Mouse (Mus musculus) sigmoid colon, adult 10 weeks (tissue): ENCODE measurements around the gene Olfr943. TPM values are rescaled to one million over a fixed set of nuclear protein-coding genes. Genes with fewer than 3 reads are reported as not detected.

Experiments used
- polyA plus RNA-seq: library from polyadenylated mRNA; stranded (reverse); fragments of 350-450 nt; fragmentation: Illumina TruSeq; extraction: RNeasy Lipid Tissue Mini Kit (QIAGEN cat#74804); gene quantifications from one replicate; pipeline ENCODE4 v1.2.3, GENCODE M21; 2014; ENCODE audit warnings: low read depth, low replicate concordance

Olfr943 gene
- not detected for polyA plus RNA-seq

DNA sequence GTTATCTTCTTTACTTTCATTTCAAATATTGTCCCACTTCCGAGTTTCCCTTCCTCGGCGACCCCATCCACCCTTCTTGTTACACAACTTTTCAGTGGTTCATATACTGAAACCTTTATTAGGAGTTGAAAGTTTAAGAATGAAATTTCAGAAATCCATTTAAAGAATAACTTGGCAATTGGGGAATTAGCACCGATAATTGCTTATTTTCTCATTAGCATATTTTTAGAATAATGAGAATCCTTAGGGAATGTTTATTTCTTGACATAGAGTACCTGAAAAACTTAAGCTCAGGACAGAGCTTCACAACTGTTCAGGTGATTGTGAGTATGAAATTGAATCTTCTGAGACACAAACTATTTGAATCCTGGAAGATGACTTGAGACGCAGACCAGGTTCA is at the start of gene Olfr943:
TSS of gene Olfr943 (plus strand) at position 301 of the 400 bp plus-strand sequence.

DNA sequence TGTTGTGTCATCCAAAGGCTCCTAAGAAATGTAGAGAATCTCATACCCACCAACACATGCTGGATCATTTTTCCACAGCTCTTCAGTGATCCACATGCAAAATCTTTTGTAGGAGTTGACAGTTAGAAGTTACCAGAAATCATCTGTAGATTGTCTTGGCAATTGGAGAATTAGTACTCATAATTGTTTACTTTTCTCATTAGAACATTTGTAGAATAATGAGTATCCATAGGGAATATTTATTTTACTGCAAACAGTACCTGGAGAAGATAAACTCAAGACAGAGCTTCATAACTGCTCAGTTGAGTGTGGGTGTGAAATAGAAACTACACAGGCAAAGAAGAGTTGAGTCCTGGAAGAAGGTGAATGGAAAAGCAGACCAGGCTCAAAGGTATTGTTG is 38.3 kb upstream of the Olfr943 start, which contains the start of gene Olfr27:
TSS of gene Olfr27 (plus strand) at position 301 of the 400 bp plus-strand sequence.

DNA sequence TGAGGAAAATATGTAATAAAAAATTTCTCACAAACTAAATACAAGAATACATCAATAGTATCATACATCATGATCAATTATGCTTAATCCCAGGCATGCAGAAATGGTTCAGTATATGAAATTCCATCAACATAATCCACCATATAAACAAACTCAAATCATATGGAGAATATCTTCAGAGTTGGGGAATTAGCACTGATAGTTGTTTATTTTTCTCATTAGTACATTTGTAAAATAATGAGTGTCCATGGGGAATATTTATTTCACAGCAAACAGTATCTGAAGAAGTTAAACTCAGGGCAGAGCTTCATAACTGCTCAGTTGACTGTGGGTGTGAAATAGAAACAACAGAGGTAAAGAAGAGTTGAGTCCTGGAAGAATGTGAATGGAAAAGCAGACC is 35.5 kb downstream of the Olfr943 start, which contains the start of gene Olfr944:
TSS of gene Olfr944 (plus strand) at position 301 of the 400 bp plus-strand sequence.

Other genes starting within 250 kb of the Olfr943 start
- not detected for gene Olfr930, start 236.5 kb upstream of the Olfr943 start, polyA plus RNA-seq
- not detected for gene Olfr933, start 194.0 kb upstream of the Olfr943 start, polyA plus RNA-seq
- not detected for gene Olfr934, start 178.0 kb upstream of the Olfr943 start, polyA plus RNA-seq
- gene Olfr935, start 166.6 kb upstream of the Olfr943 start, polyA plus RNA-seq = not detected
- not detected for gene Olfr146, start 142.9 kb upstream of the Olfr943 start, polyA plus RNA-seq
- not detected for gene Olfr937, start 101.4 kb upstream of the Olfr943 start, polyA plus RNA-seq
- gene Olfr938, start 87.4 kb upstream of the Olfr943 start, polyA plus RNA-seq = not detected
- gene Olfr27, start 38.2 kb upstream of the Olfr943 start, polyA plus RNA-seq = not detected
- gene Olfr944, start 35.6 kb downstream of the Olfr943 start, polyA plus RNA-seq = not detected
- not detected for gene Olfr1537, start 83.7 kb downstream of the Olfr943 start, polyA plus RNA-seq
- gene Olfr945, start 110.5 kb downstream of the Olfr943 start, polyA plus RNA-seq = not detected
- gene Olfr948, start 159.7 kb downstream of the Olfr943 start, polyA plus RNA-seq = not detected
- gene Olfr951, start 221.1 kb downstream of the Olfr943 start, polyA plus RNA-seq = not detected